Mouse (Mus musculus) hindbrain, embryonic 11.5 days (tissue): ENCODE data around the gene Frmd7. TPM values are rescaled to one million over a fixed set of nuclear protein-coding genes. Genes with fewer than 3 reads are reported as not detected.

Source experiments
- polyA plus RNA-seq: library from polyadenylated mRNA; unstranded; fragments of >200 nt; fragmentation: Nextera tagmentation; extraction: Ambion mirVana; gene quantifications from 2 replicates; pipeline ENCODE4 v1.2.1, GENCODE M21; 2014

Frmd7 gene
- polyA plus RNA-seq, 1 experiment from 2014 or later, result 0.11 TPM

Other genes starting within 250 kb of the Frmd7 start
- gene Stk26, start 101.7 kb downstream of the Frmd7 start, polyA plus RNA-seq, result 2.6 and 3.0 TPM in 2 replicates
- 30.8 and 31.4 TPM in 2 replicates for gene Rap2c, start 75.3 kb upstream of the Frmd7 start, polyA plus RNA-seq